Mouse (Mus musculus): ENCODE data around the gene Acox3.

- TF ChIP-seq CTCF (IDR thresholded peaks at IDR 0.05; ENCODE audit: low read depth): no peak
- TF ChIP-seq EP300 (optimal IDR thresholded peaks at IDR 0.05): no peak
Measured at GRCm38 (mm10) chr5:35540555-35540954, 42.3 kb upstream of the Acox3 start.
